Mouse (Mus musculus) activated CD4-positive, CD25-positive, alpha-beta regulatory T cell, adult 4 months (primary cell): ENCODE results near the gene Cobll1. TPM values are rescaled to one million over a fixed set of nuclear protein-coding genes. Genes with fewer than 3 reads are reported as not detected.

Source experiments
- ATAC-seq: one replicate; pipeline ENCODE4 v1.8.0; 2017
- polyA plus RNA-seq, 2 experiments: library from polyadenylated mRNA; unstranded; fragments of 100-300 nt; shearing (Covaris generic); gene quantifications; one replicate each; pipeline ENCODE4 v1.2.1; 2017

Gene Cobll1
- polyA plus RNA-seq, 2 experiments from 2014 or later, result 2.6 to 4.7 TPM

DNA sequence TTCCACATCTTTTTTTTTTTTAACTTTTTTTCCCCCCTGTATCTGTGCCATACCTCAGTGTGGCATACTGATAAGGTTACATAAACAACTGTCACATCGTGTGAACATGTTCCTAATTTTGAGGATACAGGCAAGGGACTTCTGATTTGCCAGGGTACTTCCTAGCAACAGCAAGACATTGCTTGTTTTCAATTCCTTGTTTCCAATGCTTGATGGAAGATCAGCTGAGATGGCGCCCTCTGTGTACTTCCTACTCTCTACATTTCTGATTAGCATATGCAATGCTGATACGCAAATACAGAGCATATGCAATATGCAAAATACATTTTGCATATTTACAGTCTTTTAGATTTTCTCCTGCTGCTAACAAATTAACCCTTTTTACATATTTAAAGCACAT is 152.0 kb downstream of the Cobll1 start:
- no peak for ATAC-seq

DNA sequence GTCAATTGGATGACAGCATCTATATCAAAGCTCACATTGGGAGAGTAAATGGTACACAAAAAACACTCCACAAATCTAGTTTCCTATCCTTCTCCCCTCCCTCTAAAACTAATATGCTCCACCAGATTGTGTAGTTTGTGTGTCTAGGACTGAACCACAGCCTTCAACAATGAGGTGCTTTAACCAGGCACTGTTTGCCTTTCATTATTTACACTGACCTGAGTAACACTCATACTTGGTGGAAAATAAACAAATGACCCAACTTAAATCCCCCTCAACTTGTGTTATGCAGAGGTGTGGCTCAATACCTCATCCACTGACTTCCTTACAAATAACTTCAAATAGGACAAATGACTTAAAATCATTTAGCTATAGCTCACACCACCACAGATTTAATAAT is 155.8 kb downstream of the Cobll1 start:
- ATAC-seq, result no peak

DNA sequence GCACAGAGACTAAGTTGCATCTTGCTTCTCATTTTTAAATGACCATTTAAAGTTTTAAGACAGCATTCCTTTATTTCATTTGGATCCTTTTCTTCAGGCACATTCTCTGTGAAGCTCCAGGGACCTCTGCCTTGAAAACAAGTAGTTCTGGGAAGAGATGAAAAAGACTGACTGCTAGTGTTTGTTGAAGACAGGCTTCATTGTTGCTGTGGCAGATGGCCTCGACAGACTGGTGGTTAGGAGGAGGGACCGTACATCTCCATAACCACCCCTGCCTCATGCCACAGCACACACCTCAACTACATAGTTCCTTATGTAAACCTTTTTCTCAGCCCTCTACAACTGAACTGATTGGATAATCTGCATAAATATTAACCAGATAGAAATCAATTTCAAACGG is 161.7 kb downstream of the Cobll1 start:
- no peak for ATAC-seq

DNA sequence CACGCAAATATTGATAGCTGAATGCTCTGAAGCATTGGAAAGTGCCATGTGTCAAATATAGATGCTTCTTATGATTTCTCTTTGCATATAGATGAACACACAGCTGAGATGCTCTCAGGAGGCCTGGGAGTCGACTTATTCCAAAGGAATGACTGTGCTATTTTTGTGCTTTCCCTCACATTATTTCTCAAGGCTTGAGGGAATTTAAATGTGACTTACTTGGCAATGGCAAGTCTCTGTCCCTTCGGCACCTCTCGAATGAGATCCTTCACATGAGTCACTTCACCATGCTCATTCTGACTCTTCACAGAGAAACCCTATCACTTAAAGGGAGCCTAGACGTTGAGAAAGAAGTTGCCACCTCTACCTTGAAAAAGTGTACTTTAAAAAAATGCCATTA is 163.4 kb downstream of the Cobll1 start:
- ATAC-seq, result no peak

DNA sequence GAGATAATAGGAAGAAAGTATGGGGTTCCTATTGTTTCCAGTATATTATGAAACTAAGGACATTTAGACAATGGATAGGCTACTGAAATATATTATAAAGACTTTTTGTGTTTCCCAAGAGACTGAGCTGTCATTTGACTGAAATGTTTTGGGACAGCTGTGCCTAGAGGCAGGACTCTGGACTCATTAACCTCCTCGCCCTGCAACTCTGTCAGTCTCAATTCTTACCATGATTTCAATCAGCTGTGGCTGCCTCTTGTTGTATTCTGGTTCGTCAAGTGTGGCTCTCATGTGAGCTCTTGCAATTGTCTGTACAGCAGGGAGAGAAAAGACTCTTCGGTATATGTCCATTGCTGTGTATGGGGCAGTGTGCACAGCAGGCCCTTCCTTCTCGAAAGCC is 163.8 kb downstream of the Cobll1 start:
- ATAC-seq, result no peak

DNA sequence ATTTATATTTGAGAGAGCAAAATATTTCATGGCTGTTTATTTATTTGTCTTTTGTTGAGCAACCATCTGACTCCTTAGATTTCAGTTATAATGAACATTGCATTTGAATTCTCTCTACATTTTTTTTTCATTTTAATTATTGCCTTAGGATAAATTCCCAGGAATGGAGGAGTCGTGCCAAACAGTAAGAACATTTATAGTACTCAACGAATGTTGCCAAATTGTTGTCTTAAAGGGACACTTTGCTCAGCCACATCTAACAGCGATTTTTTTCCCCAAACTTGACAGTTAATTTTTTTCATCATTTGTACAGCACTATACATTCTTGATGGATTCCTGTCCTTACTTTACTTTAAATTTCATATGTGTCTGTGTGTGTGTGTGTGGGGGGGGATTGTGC is 167.0 kb downstream of the Cobll1 start:
- ATAC-seq, result no peak

DNA sequence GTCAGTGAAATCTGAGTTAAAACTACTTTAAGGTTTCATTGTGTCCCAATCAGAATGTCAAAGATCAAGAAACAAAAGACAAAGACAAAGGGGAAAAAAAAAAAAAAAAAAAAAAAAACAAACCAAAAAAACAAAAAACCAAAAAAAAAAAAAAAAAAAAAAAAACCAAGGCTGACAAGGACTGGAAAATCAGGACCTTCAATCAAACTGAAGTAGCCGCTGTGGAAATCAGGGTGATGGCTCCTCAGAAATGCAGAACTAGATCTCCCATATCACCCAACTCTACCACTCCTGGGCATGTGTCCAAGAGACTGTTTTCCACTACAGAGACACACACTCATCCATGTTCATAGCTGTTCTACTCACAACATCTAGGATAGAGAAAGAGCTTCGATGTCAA is 185.4 kb downstream of the Cobll1 start:
- no peak for ATAC-seq

DNA sequence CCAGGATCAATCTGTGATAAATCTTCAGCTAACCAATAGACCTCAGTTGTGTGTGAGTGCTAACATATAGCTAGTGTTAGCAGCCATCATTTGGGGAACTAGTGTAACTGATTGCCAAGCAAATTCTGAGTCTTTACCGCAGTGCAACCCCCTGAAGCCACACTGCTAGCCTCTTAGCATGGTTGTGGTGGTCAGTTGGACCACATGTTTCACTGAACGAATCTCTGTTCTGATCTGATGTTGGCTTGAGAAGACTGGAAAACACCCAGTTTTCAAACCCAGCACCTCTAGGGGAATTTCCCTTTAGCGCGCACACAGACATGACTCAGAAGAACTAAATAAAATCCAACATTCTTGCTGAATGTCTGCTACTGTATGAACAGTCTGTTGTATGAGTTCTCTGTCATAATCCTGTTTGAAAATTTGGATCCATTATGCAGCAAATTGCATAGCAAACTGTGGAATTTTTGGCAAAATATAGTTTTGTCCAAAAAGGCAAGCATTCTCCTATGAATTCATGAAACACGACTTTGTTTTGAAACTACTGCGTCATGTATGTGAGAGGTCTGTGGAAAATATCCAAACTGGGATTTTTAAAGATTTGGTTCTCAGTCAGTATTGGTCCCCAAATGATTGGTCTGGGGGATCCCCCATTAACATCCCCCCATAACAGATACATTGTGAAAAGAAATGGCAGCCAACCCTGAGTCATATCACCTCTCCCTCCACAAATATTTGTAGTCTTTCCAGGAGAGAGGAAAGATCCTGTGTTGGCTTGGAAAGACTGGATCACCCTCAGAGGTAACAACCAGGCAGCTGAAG is 186.8 kb downstream of the Cobll1 start:
- ATAC-seq, result no peak

DNA sequence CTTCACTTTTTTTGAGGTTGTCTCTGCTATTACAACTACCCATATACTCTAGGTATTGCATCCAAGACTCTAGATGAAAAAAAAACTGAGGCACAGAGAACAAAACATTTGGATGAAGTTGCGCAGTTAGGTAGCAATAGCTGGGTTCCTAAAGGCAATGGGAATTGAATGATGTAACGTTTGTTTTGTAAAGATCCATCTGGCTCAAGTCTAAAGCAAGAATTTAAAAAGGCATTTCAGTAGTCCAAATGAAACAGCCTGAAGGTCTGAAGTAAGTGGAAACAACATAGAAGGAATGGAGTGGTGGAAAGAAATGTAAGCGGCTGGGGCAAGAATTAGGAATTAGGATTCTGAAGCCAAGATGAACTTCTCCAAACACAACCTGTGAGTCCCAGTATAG is 188.4 kb downstream of the Cobll1 start:
- no peak for ATAC-seq

DNA sequence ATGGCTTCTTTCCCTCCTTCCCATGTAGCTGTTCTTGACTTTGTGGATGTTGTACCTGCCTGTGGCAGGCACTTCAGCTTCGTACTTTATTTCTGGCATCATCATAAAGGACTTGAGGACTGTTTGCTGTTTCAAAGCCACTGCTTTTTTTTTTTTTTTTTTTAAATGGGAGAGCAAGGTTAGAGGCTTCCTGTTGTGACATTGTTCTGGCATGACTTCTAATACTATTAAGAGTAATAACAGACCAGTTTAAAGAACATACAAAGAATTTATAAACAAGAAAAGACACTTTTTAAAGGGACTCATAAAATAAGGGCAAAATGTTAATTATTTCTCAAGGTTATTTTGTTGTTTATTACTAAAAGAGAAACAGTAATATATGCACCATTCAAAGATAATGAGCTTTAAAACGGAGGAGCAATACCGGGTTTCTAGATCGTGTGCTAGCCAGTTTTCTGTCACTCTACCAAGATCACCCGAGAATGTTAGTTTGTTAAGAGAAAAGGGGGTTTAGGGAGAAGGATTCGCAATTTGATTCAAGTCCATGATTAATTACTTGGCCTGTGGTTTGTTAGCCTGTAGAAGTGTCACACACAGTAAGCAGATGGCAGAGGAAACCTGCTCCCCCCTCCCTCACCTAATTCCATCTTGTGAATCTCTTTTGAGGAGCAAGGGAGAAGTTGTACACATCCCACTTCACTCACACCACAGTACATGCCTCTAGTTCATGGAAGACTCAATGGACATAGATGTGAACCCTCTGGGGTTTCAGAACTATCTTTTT is 190.8 kb downstream of the Cobll1 start:
- no peak for ATAC-seq

Other genes starting within 250 kb of the Cobll1 start
- not detected for gene Grb14, start 214.4 kb downstream of the Cobll1 start, polyA plus RNA-seq
- not detected for gene Slc38a11, start 124.6 kb upstream of the Cobll1 start, polyA plus RNA-seq